Mouse (Mus musculus): ENCODE data around the gene Dclk1. TPM values are rescaled to one million over a fixed set of nuclear protein-coding genes. Genes with fewer than 3 reads are reported as not detected.

The Dclk1 gene
- polyA plus RNA-seq, 1 experiment from 2014 or later = 44.8 TPM

DNA sequence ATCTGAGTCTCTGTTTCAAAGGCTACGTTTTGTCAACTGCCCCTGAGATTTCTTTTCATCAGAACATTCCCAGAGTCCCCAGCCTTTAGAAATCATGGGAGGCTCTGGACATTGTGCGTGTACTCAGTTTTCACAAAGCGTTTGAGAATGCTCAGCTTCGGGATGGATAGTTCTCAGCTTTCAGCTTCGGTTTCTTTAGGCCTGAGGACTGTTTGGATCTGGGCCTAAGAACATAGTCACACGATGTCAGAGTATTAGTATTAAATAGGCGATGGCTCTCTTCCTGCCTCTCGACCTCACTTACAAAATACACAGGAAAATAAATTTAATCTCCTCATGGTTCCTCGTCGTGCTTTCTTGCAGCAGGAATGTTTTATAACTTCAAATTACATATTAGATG lies 327.4 kb downstream of the Dclk1 start:
- Histone ChIP-seq H3K4me1 (peaks cover 18% of the 10 kb centered on the region), H3K4me3 (no peak overlapping the region), H3K36me3 (replicated peaks) (no peaks in the 10 kb centered on the region), H3K27ac (replicated peaks) (no peak overlapping the region), H3K9me3 (no peaks in the 10 kb centered on the region), H3K27me3 (replicated peaks; ENCODE audit: low read depth, poor library complexity, severe bottlenecking) (no peaks in the 10 kb centered on the region)
- no peak for DNase-seq (ENCODE audit: low spot score)
- 68% methylated on average over 10 of the region's 10 CpGs for WGBS

GRCm38 (mm10) chr3:55571034-55571433 lies 328.9 kb downstream of the Dclk1 start:
- no peak overlapping the region for H3K4me3 ChIP-seq
- no peak for DNase-seq (ENCODE audit: low spot score)
- H3K4me1 ChIP-seq = peaks cover 21% of the 10 kb centered on the region
- no peaks in the 10 kb centered on the region for H3K36me3 ChIP-seq (replicated peaks)
- 87% methylated on average over 3 of the region's 3 CpGs for WGBS
- H3K27ac ChIP-seq (replicated peaks) = 0 out of 2 replicates have a peak overlapping the region, but pooled peaks have one; percentile 7
- H3K27me3 ChIP-seq (replicated peaks; ENCODE audit: low read depth, poor library complexity, severe bottlenecking) = no peaks in the 10 kb centered on the region
- no peaks in the 10 kb centered on the region for H3K9me3 ChIP-seq

DNA sequence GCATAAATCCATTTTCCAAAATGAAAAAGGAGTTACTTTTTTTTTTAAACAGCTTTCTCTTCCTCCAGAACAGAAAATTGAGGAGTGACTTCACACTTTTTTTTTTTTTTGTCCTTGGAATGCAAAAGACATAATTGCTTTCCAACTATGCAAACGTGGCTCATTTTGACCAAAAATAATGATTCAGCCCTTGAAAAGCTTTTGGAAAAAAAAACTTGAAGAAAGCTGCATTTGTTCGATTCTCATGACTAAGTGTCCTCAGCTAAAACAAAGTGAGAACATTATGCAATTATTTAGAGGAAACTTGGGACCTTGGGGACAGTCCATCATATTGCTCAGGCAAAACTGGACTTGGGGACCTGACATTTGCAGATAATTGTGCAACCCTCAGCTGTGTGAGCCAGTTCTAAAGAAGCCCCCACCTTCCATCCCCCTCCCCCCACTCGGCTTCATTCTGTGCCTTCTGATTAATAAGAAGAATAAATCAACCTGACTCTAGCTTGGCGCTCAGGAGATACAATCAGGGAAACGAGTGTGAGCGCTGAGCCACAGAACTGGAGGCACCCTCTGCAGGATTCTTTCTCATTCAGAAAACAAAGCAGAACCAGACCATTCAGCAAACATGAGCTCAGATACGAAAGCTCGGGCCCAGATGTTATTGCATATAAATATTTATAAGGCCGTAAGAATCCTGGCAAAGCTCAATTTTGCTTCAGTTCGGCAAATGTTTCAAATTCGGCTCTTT lies 329.6 kb downstream of the Dclk1 start:
- DNase-seq (ENCODE audit: low spot score) = no peak
- no peaks in the 10 kb centered on the region for H3K36me3 ChIP-seq (replicated peaks)
- H3K27ac ChIP-seq (replicated peaks) = no peak overlapping the region
- no peak overlapping the region for H3K4me3 ChIP-seq
- no peaks in the 10 kb centered on the region for H3K9me3 ChIP-seq
- 72% methylated on average over 11 of the region's 11 CpGs for WGBS
- H3K27me3 ChIP-seq (replicated peaks; ENCODE audit: low read depth, poor library complexity, severe bottlenecking) = no peaks in the 10 kb centered on the region
- H3K4me1 ChIP-seq = peaks cover 21% of the 10 kb centered on the region

GRCm38 (mm10) chr3:55572297-55572681 lies 330.1 kb downstream of the Dclk1 start:
- Histone ChIP-seq H3K4me1 (peaks cover 21% of the 10 kb centered on the region), H3K9me3 (0 out of 2 replicates have a peak, but pooled peaks cover 2% of the 10 kb centered on the region), H3K36me3 (replicated peaks) (no peaks in the 10 kb centered on the region), H3K27ac (replicated peaks) (no peak overlapping the region), H3K27me3 (replicated peaks; ENCODE audit: low read depth, poor library complexity, severe bottlenecking) (no peaks in the 10 kb centered on the region), H3K4me3 (no peak overlapping the region)
- WGBS = 83% methylated on average over 4 of the region's 4 CpGs
- DNase-seq (ENCODE audit: low spot score) = no peak

DNA sequence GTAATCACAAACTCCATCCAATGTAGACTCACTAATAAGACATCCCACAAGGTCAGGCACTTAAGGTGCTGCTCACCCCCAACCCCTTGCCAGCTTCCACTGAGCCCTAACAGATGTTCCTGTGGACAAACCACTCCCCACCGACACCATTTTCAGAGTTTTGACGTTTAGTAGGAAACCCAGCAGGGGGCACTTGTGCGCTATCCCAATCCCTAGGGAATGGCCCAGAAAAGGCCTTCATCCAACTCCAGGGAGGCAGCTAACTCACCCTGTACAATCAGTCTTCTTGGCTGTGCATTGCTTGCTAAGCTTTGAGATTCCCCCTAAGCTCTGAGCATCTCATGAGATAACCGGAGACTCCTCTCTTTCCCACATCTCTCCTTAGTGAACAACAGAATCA lies 331.8 kb downstream of the Dclk1 start:
- Histone ChIP-seq H3K9me3 (0 out of 2 replicates have a peak, but pooled peaks cover 3% of the 10 kb centered on the region), H3K27me3 (replicated peaks; ENCODE audit: low read depth, poor library complexity, severe bottlenecking) (no peaks in the 10 kb centered on the region), H3K27ac (replicated peaks) (no peak overlapping the region), H3K4me1 (peaks cover 21% of the 10 kb centered on the region), H3K4me3 (no peak overlapping the region), H3K36me3 (replicated peaks) (no peaks in the 10 kb centered on the region)
- WGBS = 47% methylated on average over 4 of the region's 4 CpGs
- peak; percentile 37 for DNase-seq (ENCODE audit: low spot score)

- Histone ChIP-seq H3K36me3 (replicated peaks) (no peaks in the 10 kb centered on the region), H3K27me3 (replicated peaks; ENCODE audit: low read depth, poor library complexity, severe bottlenecking) (no peaks in the 10 kb centered on the region), H3K27ac (replicated peaks) (peak overlapping the region; percentile 81), H3K4me3 (peak overlapping the region; percentile 25), H3K4me1 (peaks cover 57% of the 10 kb centered on the region), H3K9me3 (no peaks in the 10 kb centered on the region)
- 25% methylated on average over 12 of the region's 12 CpGs for WGBS
- DNase-seq (ENCODE audit: low spot score) = no peak
These were observed 345.3 kb downstream of the Dclk1 start for GRCm38 (mm10) chr3:55587434-55587971.

- WGBS = 5% methylated on average over 12 of the region's 12 CpGs
- H3K27ac ChIP-seq (replicated peaks) = peak overlapping the region; percentile 81
- H3K27me3 ChIP-seq (replicated peaks; ENCODE audit: low read depth, poor library complexity, severe bottlenecking) = no peaks in the 10 kb centered on the region
- peaks cover 57% of the 10 kb centered on the region for H3K4me1 ChIP-seq
- DNase-seq (ENCODE audit: low spot score) = peak; percentile 88
- H3K4me3 ChIP-seq = peak overlapping the region; percentile 25
- H3K9me3 ChIP-seq = no peaks in the 10 kb centered on the region
- H3K36me3 ChIP-seq (replicated peaks) = no peaks in the 10 kb centered on the region
These were observed 346.1 kb downstream of the Dclk1 start for GRCm38 (mm10) chr3:55587972-55588946.

Other genes with a start within 250 kb of the Dclk1 start
- gene Ccna1, start 186.9 kb upstream of the Dclk1 start, polyA plus RNA-seq (2016; fragmentation: Nextera tagmentation; extraction: Ambion mirVana) = 1.4 and 1.9 TPM in 2 replicates
- gene Spg20, start 130.3 kb upstream of the Dclk1 start, polyA plus RNA-seq (2016; fragmentation: Nextera tagmentation; extraction: Ambion mirVana) = 72.1 and 75.9 TPM in 2 replicates
- not detected in 2 replicates for gene Ccdc169, start 105.0 kb upstream of the Dclk1 start, polyA plus RNA-seq (2016; fragmentation: Nextera tagmentation; extraction: Ambion mirVana)
- not detected in 2 replicates for gene Sohlh2, start 60.3 kb upstream of the Dclk1 start, polyA plus RNA-seq (2016; fragmentation: Nextera tagmentation; extraction: Ambion mirVana)
- gene Gm21954, start 229.8 kb downstream of the Dclk1 start, polyA plus RNA-seq (2016; fragmentation: Nextera tagmentation; extraction: Ambion mirVana) = not detected in 2 replicates

Data from embryonic facial prominence, embryonic 10.5 days (tissue).